Mouse (Mus musculus): ENCODE measurements around the gene Ndufs6.
A peak's percentile ranks its signal among the peaks of the same experiment; 100 is the strongest.

Ndufs6 gene

GRCm38 (mm10) chr13:73327827-73328698 lies at the start of gene Ndufs6, which contains the start of gene Mrpl36:
Gene Ndufs6 (minus strand): TSS chr13:73328542.
Gene Mrpl36 (plus strand): TSS chr13:73328513.
- peak; percentile 95 for DNase-seq

GRCm38 (mm10) chr13:73377637-73378036 lies 49.3 kb upstream of the Ndufs6 start:
- no peak for DNase-seq

- no peak for DNase-seq
Measured at GRCm38 (mm10) chr13:73374612-73375011, 46.3 kb upstream of the Ndufs6 start.

GRCm38 (mm10) chr13:73373367-73373766 lies 45.0 kb upstream of the Ndufs6 start:
- DNase-seq = no peak

- no peak for DNase-seq
Measured at GRCm38 (mm10) chr13:73357106-73357505, 28.8 kb upstream of the Ndufs6 start.

GRCm38 (mm10) chr13:73352491-73352890 lies 24.1 kb upstream of the Ndufs6 start:
- no peak for DNase-seq

GRCm38 (mm10) chr13:73351910-73352309 lies 23.6 kb upstream of the Ndufs6 start:
- no peak for DNase-seq

GRCm38 (mm10) chr13:73350741-73351140 lies 22.4 kb upstream of the Ndufs6 start:
- DNase-seq = no peak

GRCm38 (mm10) chr13:73347922-73348650 lies 19.7 kb upstream of the Ndufs6 start:
- no peak for DNase-seq

GRCm38 (mm10) chr13:73347171-73347570 lies 18.8 kb upstream of the Ndufs6 start:
- DNase-seq = no peak

GRCm38 (mm10) chr13:73346743-73347142 lies 18.4 kb upstream of the Ndufs6 start:
- no peak for DNase-seq

GRCm38 (mm10) chr13:73346131-73346530 lies 17.8 kb upstream of the Ndufs6 start:
- DNase-seq = no peak

GRCm38 (mm10) chr13:73345102-73345890 lies 17.0 kb upstream of the Ndufs6 start:
- DNase-seq = peak in 1 of 2 experiments; percentile 35

- peak; percentile 19 to 30 for DNase-seq
Measured at GRCm38 (mm10) chr13:73336753-73337152, 8.4 kb upstream of the Ndufs6 start.

GRCm38 (mm10) chr13:73331736-73332135 lies 3.4 kb upstream of the Ndufs6 start:
- DNase-seq = no peak

GRCm38 (mm10) chr13:73330844-73331501 lies 2.6 kb upstream of the Ndufs6 start:
- peak; percentile 91 to 94 for DNase-seq

- no peak for DNase-seq
Measured at GRCm38 (mm10) chr13:73323406-73323805, 4.9 kb downstream of the Ndufs6 start.

GRCm38 (mm10) chr13:73322626-73323025 lies 5.7 kb downstream of the Ndufs6 start:
- no peak for DNase-seq

GRCm38 (mm10) chr13:73320048-73320447 lies 8.3 kb downstream of the Ndufs6 start:
- peak in 1 of 2 experiments; percentile 17 for DNase-seq

GRCm38 (mm10) chr13:73310183-73310929 lies 18.0 kb downstream of the Ndufs6 start:
- peak; percentile 51 to 83 for DNase-seq

GRCm38 (mm10) chr13:73306430-73306829 lies 21.9 kb downstream of the Ndufs6 start:
- no peak for DNase-seq

- DNase-seq = no peak
Measured at GRCm38 (mm10) chr13:73306085-73306410, 22.3 kb downstream of the Ndufs6 start.

Data from kidney, postnatal 36 days (tissue).